Mouse (Mus musculus) CD4-positive, CD25-positive, alpha-beta regulatory T cell, adult 4 months (primary cell): ENCODE results near the gene Surf1. TPM values are rescaled to one million over a fixed set of nuclear protein-coding genes. Genes with fewer than 3 reads are reported as not detected.
"Not testable (repeated sequence)": the region's sequence is repeated elsewhere in the genome, so short reads cannot be mapped to it uniquely, and the experiment has no call there.

Experiments used
- ATAC-seq: one replicate; pipeline ENCODE4 v1.8.0; 2017
- polyA plus RNA-seq, 2 experiments: library from polyadenylated mRNA; unstranded; fragments of 100-300 nt; shearing (Covaris generic); gene quantifications; one replicate each; pipeline ENCODE4 v1.2.1; 2017

The Surf1 gene
- polyA plus RNA-seq, 2 experiments from 2014 or later = 100 to 116 TPM

GRCm38 (mm10) chr2:26886170-26886569, 30.2 kb downstream of the Surf1 start:
- not testable (repeated sequence) for ATAC-seq

DNA sequence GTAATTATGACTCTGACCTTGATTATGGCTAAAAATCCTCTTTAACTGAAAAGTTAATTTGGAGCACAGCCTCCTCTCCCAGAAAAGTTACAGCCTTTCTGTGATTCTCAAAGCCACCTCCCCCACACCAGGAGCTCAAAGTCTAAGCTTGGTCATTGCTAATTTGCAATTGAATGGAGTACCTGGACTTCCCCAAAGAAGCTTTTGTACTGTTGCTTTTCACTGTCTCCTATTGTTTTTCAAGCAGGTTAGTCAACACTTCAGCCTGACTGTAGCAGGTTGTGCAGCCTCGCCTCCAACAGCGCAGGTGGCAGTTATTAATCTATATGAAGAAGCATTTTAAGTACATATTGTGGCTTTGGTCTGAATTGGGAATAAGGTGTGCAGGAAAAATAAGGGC, 30.8 kb downstream of the Surf1 start:
- not testable (repeated sequence) for ATAC-seq

- no peak for ATAC-seq
Measured at GRCm38 (mm10) chr2:26878571-26878970, 37.8 kb downstream of the Surf1 start.

DNA sequence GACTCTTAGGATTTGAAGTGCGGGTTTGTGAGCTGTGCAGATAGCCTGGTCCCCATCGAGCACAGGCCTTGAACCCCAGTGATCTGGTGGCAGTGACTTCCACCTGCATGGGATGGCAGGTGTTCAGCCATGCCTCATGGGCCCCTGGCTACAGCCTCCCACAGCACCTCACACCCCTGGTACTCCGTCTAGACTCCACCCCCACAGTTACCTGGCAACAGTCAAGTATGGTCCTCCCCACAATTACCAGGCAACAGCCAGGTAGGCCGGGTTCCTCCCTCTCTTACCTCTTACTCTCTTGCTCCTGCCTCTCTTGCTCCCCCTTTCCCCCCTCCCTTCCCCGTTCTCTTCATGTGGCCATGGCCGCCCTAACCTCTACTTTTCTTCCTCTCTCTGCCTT, 45.7 kb downstream of the Surf1 start:
- no peak for ATAC-seq

- ATAC-seq = no peak
Measured at GRCm38 (mm10) chr2:26864879-26865278, 51.5 kb downstream of the Surf1 start, which contains the start of gene Abo. Gene Abo (minus strand): TSS chr2:26864979.

Other genes starting within 250 kb of the Surf1 start
- gene Lcn4, start 245.2 kb downstream of the Surf1 start, polyA plus RNA-seq = under 1 TPM in 1 of 2 experiments, not detected in 1; 0.92 TPM
- gene Abo, start 51.6 kb downstream of the Surf1 start, polyA plus RNA-seq = not detected
- gene Surf6, start 13.7 kb downstream of the Surf1 start, polyA plus RNA-seq = 10 to 100 TPM; 27.3 to 56.2 TPM
- gene Med22, start 5.9 kb downstream of the Surf1 start, polyA plus RNA-seq = 10 to 100 TPM; 10.6 to 19.6 TPM
- 1,000 to 10,000 TPM in 1 of 2 experiments, 100 to 1,000 TPM in 1; 646 to 1,008 TPM for gene Rpl7a, start 5.8 kb downstream of the Surf1 start, polyA plus RNA-seq
- gene Surf2, start 163 bp downstream of the Surf1 start, polyA plus RNA-seq = 10 to 100 TPM; 51.4 to 64.4 TPM
- gene Surf4, start 17.4 kb upstream of the Surf1 start, polyA plus RNA-seq = 100 to 1,000 TPM in 1 of 2 experiments, 10 to 100 TPM in 1; 83.0 to 121 TPM
- under 1 TPM in 1 of 2 experiments, not detected in 1; 0.42 TPM for gene Stkld1, start 17.5 kb upstream of the Surf1 start, polyA plus RNA-seq
- gene Rexo4, start 47.9 kb upstream of the Surf1 start, polyA plus RNA-seq = 10 to 100 TPM; 55.5 to 76.3 TPM
- gene Adamts13, start 56.9 kb upstream of the Surf1 start, polyA plus RNA-seq = not detected
- gene Cacfd1, start 93.4 kb upstream of the Surf1 start, polyA plus RNA-seq = 10 to 100 TPM; 18.6 to 18.9 TPM
- 1 to 10 TPM; 2.4 to 5.6 TPM for gene Slc2a6, start 111.5 kb upstream of the Surf1 start, polyA plus RNA-seq
- gene Mymk, start 155.6 kb upstream of the Surf1 start, polyA plus RNA-seq = not detected
- under 1 TPM in 1 of 2 experiments, not detected in 1; 0.31 TPM for gene Adamtsl2, start 162.8 kb upstream of the Surf1 start, polyA plus RNA-seq
- not detected for gene Fam163b, start 226.0 kb upstream of the Surf1 start, polyA plus RNA-seq
- not detected for gene Dbh, start 248.7 kb upstream of the Surf1 start, polyA plus RNA-seq